Mouse (Mus musculus): ENCODE data around the gene Rnf152. TPM values are rescaled to one million over a fixed set of nuclear protein-coding genes. Genes with fewer than 3 reads are reported as not detected.

Gene Rnf152
- polyA plus RNA-seq, 1 experiment, result 0.27 TPM

DNA sequence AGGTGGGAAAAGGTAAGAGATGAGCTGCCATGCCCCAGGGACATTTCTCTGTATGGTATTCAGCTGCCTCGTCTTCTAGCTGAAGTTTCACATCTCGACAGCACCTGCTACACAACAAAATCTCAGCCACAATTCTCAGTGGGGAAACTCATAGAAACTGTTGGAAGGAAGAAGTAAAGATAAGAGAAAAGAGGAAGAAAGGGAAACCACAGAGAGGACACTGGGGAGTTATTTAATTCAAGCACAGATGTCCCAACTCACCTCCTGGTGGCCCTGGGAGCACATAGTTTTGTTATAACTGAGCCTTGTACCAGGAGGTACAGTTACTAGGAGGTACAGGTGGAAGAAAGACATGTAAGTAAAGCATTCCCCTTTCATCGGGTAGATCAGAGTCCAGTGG is 99.3 kb downstream of the Rnf152 start:
- Histone ChIP-seq H3K27ac (ENCODE audit: control insufficient read depth, insufficient read depth, low read depth, low read length) (no peak overlapping the region), H3K4me1 (ENCODE audit: control insufficient read depth, insufficient read depth, low read length) (no peaks in the 10 kb centered on the region), H3K27me3 (ENCODE audit: control insufficient read depth, insufficient read depth, low read length) (no peaks in the 10 kb centered on the region), H3K4me3 (ENCODE audit: control insufficient read depth, low read depth, low read length) (no peak overlapping the region), H3K36me3 (ENCODE audit: control insufficient read depth, insufficient read depth, low read length) (no peaks in the 10 kb centered on the region)
- no peak for TF ChIP-seq CTCF (IDR thresholded peaks at IDR 0.05; ENCODE audit: control insufficient read depth, insufficient read depth, insufficient replicate concordance, low read depth, low read length)
- TF ChIP-seq POLR2A (IDR thresholded peaks at IDR 0.05; ENCODE audit: control insufficient read depth, low read depth, low read length), result no peak

DNA sequence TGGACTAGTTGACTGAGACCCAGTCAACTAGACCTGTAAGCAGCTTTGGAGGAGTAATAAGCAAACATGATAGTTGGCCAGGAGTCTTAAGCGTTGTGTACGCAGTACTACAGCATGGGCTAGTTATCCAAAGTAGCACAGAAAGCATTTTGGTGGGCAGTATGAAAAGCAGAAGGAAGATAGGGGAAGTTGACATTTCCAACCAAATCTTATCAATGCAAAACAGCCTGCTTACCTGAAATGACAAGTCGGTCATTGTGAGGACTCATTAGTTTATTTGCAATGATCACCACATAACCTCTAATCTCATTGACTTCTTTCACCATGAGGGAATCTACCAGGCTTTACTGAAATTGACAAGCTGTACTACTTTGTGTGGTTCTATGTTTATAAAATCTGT is 107.3 kb downstream of the Rnf152 start:
- Histone ChIP-seq H3K4me1 (ENCODE audit: control insufficient read depth, insufficient read depth, low read length) (no peaks in the 10 kb centered on the region), H3K27ac (ENCODE audit: control insufficient read depth, insufficient read depth, low read depth, low read length) (no peak overlapping the region), H3K36me3 (ENCODE audit: control insufficient read depth, insufficient read depth, low read length) (no peaks in the 10 kb centered on the region), H3K27me3 (ENCODE audit: control insufficient read depth, insufficient read depth, low read length) (no peaks in the 10 kb centered on the region), H3K4me3 (ENCODE audit: control insufficient read depth, low read depth, low read length) (no peak overlapping the region)
- TF ChIP-seq CTCF (IDR thresholded peaks at IDR 0.05; ENCODE audit: control insufficient read depth, insufficient read depth, insufficient replicate concordance, low read depth, low read length), result no peak
- no peak for TF ChIP-seq POLR2A (IDR thresholded peaks at IDR 0.05; ENCODE audit: control insufficient read depth, low read depth, low read length)

GRCm38 (mm10) chr1:105246651-105247050 is 109.9 kb downstream of the Rnf152 start:
- no peak overlapping the region for H3K27ac ChIP-seq (ENCODE audit: control insufficient read depth, insufficient read depth, low read depth, low read length)
- H3K4me1 ChIP-seq (ENCODE audit: control insufficient read depth, insufficient read depth, low read length), result no peaks in the 10 kb centered on the region
- TF ChIP-seq CTCF (IDR thresholded peaks at IDR 0.05; ENCODE audit: control insufficient read depth, insufficient read depth, insufficient replicate concordance, low read depth, low read length) (no peak), POLR2A (IDR thresholded peaks at IDR 0.05; ENCODE audit: control insufficient read depth, low read depth, low read length) (no peak)
- no peaks in the 10 kb centered on the region for H3K36me3 ChIP-seq (ENCODE audit: control insufficient read depth, insufficient read depth, low read length)
- no peak overlapping the region for H3K4me3 ChIP-seq (ENCODE audit: control insufficient read depth, low read depth, low read length)
- no peaks in the 10 kb centered on the region for H3K27me3 ChIP-seq (ENCODE audit: control insufficient read depth, insufficient read depth, low read length)

DNA sequence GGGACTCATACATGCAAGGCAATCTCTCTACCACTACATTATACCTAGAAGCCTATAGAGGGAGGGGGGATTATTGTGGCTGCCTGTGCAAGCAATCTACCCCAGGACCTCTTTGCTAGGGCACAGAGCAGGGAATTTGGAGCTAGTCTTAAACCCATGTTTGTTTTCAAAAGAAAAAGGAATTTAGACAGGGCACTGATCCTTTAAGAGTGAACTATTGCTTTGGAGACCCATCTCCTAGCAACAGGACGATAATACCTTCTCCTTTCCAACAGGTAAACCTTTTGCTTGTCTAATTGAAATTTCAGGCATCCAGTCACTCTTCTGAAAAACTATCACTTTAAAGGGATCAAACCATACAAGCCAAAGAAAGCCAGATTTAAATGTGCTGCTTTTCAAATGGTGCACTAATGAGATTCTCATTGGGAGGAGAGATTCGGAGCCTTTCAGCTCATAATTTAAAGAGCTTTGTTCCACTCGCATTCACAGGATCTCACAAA is 110.4 kb downstream of the Rnf152 start:
- H3K4me3 ChIP-seq (ENCODE audit: control insufficient read depth, low read depth, low read length), result no peak overlapping the region
- no peaks in the 10 kb centered on the region for H3K27me3 ChIP-seq (ENCODE audit: control insufficient read depth, insufficient read depth, low read length)
- no peak overlapping the region for H3K27ac ChIP-seq (ENCODE audit: control insufficient read depth, insufficient read depth, low read depth, low read length)
- H3K36me3 ChIP-seq (ENCODE audit: control insufficient read depth, insufficient read depth, low read length), result no peaks in the 10 kb centered on the region
- TF ChIP-seq CTCF (IDR thresholded peaks at IDR 0.05; ENCODE audit: control insufficient read depth, insufficient read depth, insufficient replicate concordance, low read depth, low read length) (no peak), POLR2A (IDR thresholded peaks at IDR 0.05; ENCODE audit: control insufficient read depth, low read depth, low read length) (no peak)
- no peaks in the 10 kb centered on the region for H3K4me1 ChIP-seq (ENCODE audit: control insufficient read depth, insufficient read depth, low read length)

GRCm38 (mm10) chr1:105243359-105244142 is 113.0 kb downstream of the Rnf152 start:
- H3K27ac ChIP-seq (ENCODE audit: control insufficient read depth, insufficient read depth, low read depth, low read length), result no peak overlapping the region
- no peaks in the 10 kb centered on the region for H3K27me3 ChIP-seq (ENCODE audit: control insufficient read depth, insufficient read depth, low read length)
- H3K4me1 ChIP-seq (ENCODE audit: control insufficient read depth, insufficient read depth, low read length), result no peaks in the 10 kb centered on the region
- no peak overlapping the region for H3K4me3 ChIP-seq (ENCODE audit: control insufficient read depth, low read depth, low read length)
- TF ChIP-seq CTCF (IDR thresholded peaks at IDR 0.05; ENCODE audit: control insufficient read depth, insufficient read depth, insufficient replicate concordance, low read depth, low read length) (no peak), POLR2A (IDR thresholded peaks at IDR 0.05; ENCODE audit: control insufficient read depth, low read depth, low read length) (no peak)
- H3K36me3 ChIP-seq (ENCODE audit: control insufficient read depth, insufficient read depth, low read length), result no peaks in the 10 kb centered on the region

- no peaks in the 10 kb centered on the region for H3K27me3 ChIP-seq (ENCODE audit: control insufficient read depth, insufficient read depth, low read length)
- H3K36me3 ChIP-seq (ENCODE audit: control insufficient read depth, insufficient read depth, low read length), result no peaks in the 10 kb centered on the region
- no peak overlapping the region for H3K4me3 ChIP-seq (ENCODE audit: control insufficient read depth, low read depth, low read length)
- no peaks in the 10 kb centered on the region for H3K4me1 ChIP-seq (ENCODE audit: control insufficient read depth, insufficient read depth, low read length)
- TF ChIP-seq CTCF (IDR thresholded peaks at IDR 0.05; ENCODE audit: control insufficient read depth, insufficient read depth, insufficient replicate concordance, low read depth, low read length), result no peak
- no peak for TF ChIP-seq POLR2A (IDR thresholded peaks at IDR 0.05; ENCODE audit: control insufficient read depth, low read depth, low read length)
- H3K27ac ChIP-seq (ENCODE audit: control insufficient read depth, insufficient read depth, low read depth, low read length), result no peak overlapping the region
Measured at GRCm38 (mm10) chr1:105240185-105240584, 116.3 kb downstream of the Rnf152 start.
